Mouse (Mus musculus) liver, embryonic 13.5 days (tissue): Measurements from ENCODE around the gene Ubtd2. TPM values are rescaled to one million over a fixed set of nuclear protein-coding genes. Genes with fewer than 3 reads are reported as not detected.
A peak's percentile ranks its signal among the peaks of the same experiment; 100 is the strongest.

Source experiments
- ATAC-seq: fragments of 200-750 bp; cut with Nextera tagmentation; 2 replicates; pipeline ENCODE4 v1.8.0; 2017; ENCODE audit warnings: low read depth, mild to moderate bottlenecking, moderate number of reproducible peaks, moderate library complexity
- DNase-seq: peaks from one replicate; pipeline ENCODE4 v3.0.0; 2022
- H3K27ac ChIP-seq: fragments of 300-500 bp; sonication (generic); 2 replicates; pipeline ENCODE4 v1.5.1; 2015; ENCODE audit warnings: moderate library complexity, mild to moderate bottlenecking, inconsistent platforms
- H3K27me3 ChIP-seq: fragments of 300-500 bp; sonication (generic); 2 replicates; pipeline ENCODE4 v1.6.1; 2015; ENCODE audit warnings: mild to moderate bottlenecking, inconsistent platforms
- H3K36me3 ChIP-seq: fragments of 300-500 bp; sonication (generic); 2 replicates; pipeline ENCODE4 v1.6.1; 2015; ENCODE audit warnings: mild to moderate bottlenecking, inconsistent platforms
- H3K4me1 ChIP-seq: fragments of 300-500 bp; sonication (generic); replicated peaks from 2 replicates; pipeline ENCODE4 v1.6.1; 2015; ENCODE audit warnings: inconsistent platforms
- H3K4me2 ChIP-seq: fragments of 300-500 bp; sonication (generic); 2 replicates; pipeline ENCODE4 v1.6.1; 2015; ENCODE audit warnings: inconsistent platforms, mild to moderate bottlenecking, moderate library complexity
- H3K4me3 ChIP-seq: fragments of 300-500 bp; sonication (generic); replicated peaks from 2 replicates; pipeline ENCODE4 v1.5.1; 2015; ENCODE audit warnings: mild to moderate bottlenecking, inconsistent platforms
- H3K9ac ChIP-seq: fragments of 300-500 bp; sonication (generic); 2 replicates; pipeline ENCODE4 v1.6.1; 2015; ENCODE audit warnings: mild to moderate bottlenecking, inconsistent platforms
- H3K9me3 ChIP-seq: fragments of 300-500 bp; sonication (generic); replicated peaks from 2 replicates; pipeline ENCODE4 v1.6.1; 2016; ENCODE audit warnings: inconsistent platforms
- WGBS: fragments of 180-500 bp; shearing (Covaris S2); methylation state at CpG from one replicate; pipeline ENCODE4 v1.1.7; 2015; ENCODE audit not compliant: insufficient replicate concordance; 5-methylcytosine and 5-hydroxymethylcytosine counted together
- polyA plus RNA-seq: library from polyadenylated mRNA; unstranded; fragments of >200 nt; fragmentation: Nextera tagmentation; extraction: Ambion mirVana; gene quantifications from 2 replicates; pipeline ENCODE4 v1.2.1, GENCODE M21; 2015

The Ubtd2 gene
- polyA plus RNA-seq = 5.1 and 5.9 TPM in 2 replicates

- DNase-seq (peak; percentile 94), ATAC-seq (peak; percentile 96)
- peaks cover 27% of the 10 kb centered on the region for H3K4me1 ChIP-seq
- WGBS = under 1% methylated on average over 77 of the region's 86 CpGs
- H3K27me3 ChIP-seq = peaks cover 34% of the 10 kb centered on the region
- H3K27ac ChIP-seq = peak within 1 kb of the TSS; percentile 78
- no peaks in the 10 kb centered on the region for H3K9me3 ChIP-seq
- no peaks in the 10 kb centered on the region for H3K36me3 ChIP-seq
- peak within 1 kb of the TSS; percentile 82 for H3K4me3 ChIP-seq
- H3K4me2 ChIP-seq = peak within 1 kb of the TSS; percentile 99
- peak within 1 kb of the TSS; percentile 85 for H3K9ac ChIP-seq
These were observed at the start of gene Ubtd2 for GRCm38 (mm10) chr11:32454800-32455506. Ubtd2 (plus strand) TSS chr11:32455370.

- Histone ChIP-seq H3K4me3 (no peak overlapping the region), H3K9me3 (no peaks in the 10 kb centered on the region), H3K4me1 (no peaks in the 10 kb centered on the region), H3K27ac (no peak overlapping the region), H3K36me3 (no peaks in the 10 kb centered on the region), H3K27me3 (no peaks in the 10 kb centered on the region), H3K4me2 (no peak overlapping the region), H3K9ac (no peak overlapping the region)
- no peak for ATAC-seq
- 53% methylated on average over 3 of the region's 3 CpGs for WGBS
- no peak for DNase-seq
These were observed 47.3 kb upstream of the Ubtd2 start for GRCm38 (mm10) chr11:32407863-32408262.

GRCm38 (mm10) chr11:32409052-32409451, 46.1 kb upstream of the Ubtd2 start:
- Histone ChIP-seq H3K4me2 (no peak overlapping the region), H3K4me3 (no peak overlapping the region), H3K36me3 (no peaks in the 10 kb centered on the region), H3K27me3 (no peaks in the 10 kb centered on the region), H3K9ac (no peak overlapping the region), H3K4me1 (no peaks in the 10 kb centered on the region), H3K9me3 (no peaks in the 10 kb centered on the region), H3K27ac (no peak overlapping the region)
- DNase-seq = no peak
- ATAC-seq = no peak

DNA sequence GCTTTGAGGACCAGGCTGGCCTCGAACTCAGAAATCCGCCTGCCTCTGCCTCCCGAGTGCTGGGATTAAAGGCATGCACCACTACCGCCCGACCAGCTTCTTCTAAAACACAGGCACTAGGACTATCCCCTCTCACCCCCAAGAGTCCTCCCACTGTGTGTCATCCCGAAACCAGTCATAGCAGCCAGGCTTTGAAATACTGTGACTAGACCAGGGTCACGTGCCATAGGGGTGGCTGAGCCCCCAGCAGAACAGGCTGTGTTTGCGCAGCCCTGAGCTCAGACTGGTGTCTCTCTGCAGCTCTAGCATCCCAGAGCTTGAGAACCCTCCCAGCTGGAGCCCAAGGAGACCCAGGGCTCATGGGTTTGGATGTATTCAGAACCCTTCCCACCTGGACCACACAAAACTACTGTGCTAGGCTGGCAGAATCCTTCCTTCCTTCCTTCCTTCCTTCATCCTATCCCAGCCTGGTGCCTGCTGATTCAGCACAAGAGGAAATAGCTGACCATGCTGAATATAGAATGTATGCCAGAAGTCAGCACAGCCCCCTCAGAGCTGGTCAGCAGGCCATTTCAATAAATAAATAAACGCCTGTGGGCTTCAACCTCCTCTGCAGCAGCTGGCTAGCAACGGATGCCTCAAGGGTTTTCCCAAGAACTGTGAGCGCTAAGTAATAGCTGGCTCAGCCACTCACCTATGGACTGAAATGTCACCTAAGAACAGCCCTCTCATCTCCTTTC, 45.2 kb upstream of the Ubtd2 start:
- H3K27me3 ChIP-seq = no peaks in the 10 kb centered on the region
- no peak overlapping the region for H3K4me3 ChIP-seq
- WGBS = 67% methylated on average over 11 of the region's 11 CpGs
- no peak overlapping the region for H3K4me2 ChIP-seq
- H3K9me3 ChIP-seq = no peaks in the 10 kb centered on the region
- no peak overlapping the region for H3K27ac ChIP-seq
- H3K9ac ChIP-seq = no peak overlapping the region
- no peaks in the 10 kb centered on the region for H3K4me1 ChIP-seq
- ATAC-seq (no peak), DNase-seq (no peak)
- no peaks in the 10 kb centered on the region for H3K36me3 ChIP-seq

DNA sequence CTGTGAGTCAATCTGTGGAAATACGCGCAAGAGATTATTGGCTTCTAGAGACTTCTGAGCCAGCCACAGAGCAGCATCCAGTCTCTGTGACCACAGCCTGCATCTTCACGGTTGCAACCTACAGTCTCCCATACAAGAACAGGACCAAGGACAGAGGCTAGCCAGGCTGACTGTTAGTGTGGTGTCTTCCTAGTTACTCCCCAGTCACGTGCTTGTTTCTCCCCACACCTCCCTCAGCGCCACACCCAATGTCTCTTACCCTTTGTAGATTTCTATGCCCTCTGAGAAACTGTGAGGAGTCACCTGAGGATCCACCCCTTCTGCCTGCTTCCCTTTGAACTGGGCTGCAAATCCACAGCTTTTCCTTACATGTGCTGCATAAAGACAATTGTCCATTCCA, 35.2 kb upstream of the Ubtd2 start:
- no peaks in the 10 kb centered on the region for H3K9me3 ChIP-seq
- H3K4me1 ChIP-seq = no peaks in the 10 kb centered on the region
- no peak overlapping the region for H3K9ac ChIP-seq
- H3K27ac ChIP-seq = no peak overlapping the region
- H3K36me3 ChIP-seq = peaks cover 11% of the 10 kb centered on the region
- DNase-seq (no peak), ATAC-seq (no peak)
- H3K4me2 ChIP-seq = no peak overlapping the region
- WGBS = 58% methylated on average over 5 of the region's 5 CpGs
- no peaks in the 10 kb centered on the region for H3K27me3 ChIP-seq
- no peak overlapping the region for H3K4me3 ChIP-seq

DNA sequence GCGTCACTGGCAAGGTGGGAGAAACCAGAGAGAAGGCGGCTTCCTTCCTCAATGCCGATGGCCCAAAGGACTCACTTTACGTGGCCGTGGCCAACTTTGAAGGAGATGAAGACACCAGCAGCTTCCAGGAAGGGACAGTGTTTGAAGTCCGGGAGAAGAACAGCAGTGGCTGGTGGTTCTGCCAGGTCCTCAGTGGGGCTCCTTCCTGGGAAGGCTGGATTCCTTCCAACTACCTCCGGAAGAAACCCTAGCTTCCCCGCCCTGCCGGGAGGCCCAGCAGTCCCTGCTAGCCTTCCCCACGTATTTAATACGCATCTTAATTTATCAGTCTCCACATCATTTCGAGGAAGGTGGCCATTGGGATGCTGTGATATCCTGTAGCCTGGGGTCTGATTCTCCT, 31.9 kb upstream of the Ubtd2 start:
- no peaks in the 10 kb centered on the region for H3K27me3 ChIP-seq
- H3K4me3 ChIP-seq = no peak overlapping the region
- no peak overlapping the region for H3K9ac ChIP-seq
- H3K4me2 ChIP-seq = no peak overlapping the region
- H3K4me1 ChIP-seq = no peaks in the 10 kb centered on the region
- H3K36me3 ChIP-seq = peaks cover 11% of the 10 kb centered on the region
- H3K9me3 ChIP-seq = no peaks in the 10 kb centered on the region
- ATAC-seq = no peak
- WGBS = 77% methylated on average over 12 of the region's 12 CpGs
- no peak overlapping the region for H3K27ac ChIP-seq
- DNase-seq = no peak

- Histone ChIP-seq H3K9ac (no peak overlapping the region), H3K4me3 (no peak overlapping the region), H3K27me3 (no peaks in the 10 kb centered on the region), H3K4me1 (no peaks in the 10 kb centered on the region), H3K4me2 (no peak overlapping the region), H3K9me3 (no peaks in the 10 kb centered on the region), H3K27ac (no peak overlapping the region), H3K36me3 (peaks cover 11% of the 10 kb centered on the region)
- ATAC-seq (no peak), DNase-seq (no peak)
- 57% methylated on average over 4 of the region's 4 CpGs for WGBS
These were observed 30.6 kb upstream of the Ubtd2 start for GRCm38 (mm10) chr11:32424600-32424999.

- WGBS = 62% methylated on average over 10 of the region's 10 CpGs
- no peak for ATAC-seq
These were observed 30.0 kb upstream of the Ubtd2 start for GRCm38 (mm10) chr11:32425043-32425658.

DNA sequence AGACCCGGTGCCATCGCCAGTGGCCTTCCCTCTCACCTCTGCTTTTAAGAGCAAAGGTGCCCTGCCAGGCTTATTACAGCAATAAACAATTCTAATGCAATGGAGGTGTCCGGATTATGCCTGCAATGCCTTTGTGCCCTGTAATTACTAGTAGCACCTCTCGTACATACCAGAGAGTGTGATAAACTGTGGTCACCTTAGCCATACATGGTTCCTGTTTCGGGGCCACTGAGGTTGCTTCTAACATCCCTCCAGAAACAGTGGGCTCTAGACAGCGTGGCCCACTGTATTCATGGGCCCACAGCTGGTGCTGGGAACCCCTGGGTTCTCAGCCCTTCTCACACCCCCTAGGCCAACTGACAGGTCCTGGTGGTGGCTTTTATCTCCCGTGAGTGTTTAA, 27.6 kb upstream of the Ubtd2 start:
- Histone ChIP-seq H3K36me3 (peaks cover 3% of the 10 kb centered on the region; the same call in 1 of the 2 replicates), H3K4me1 (no peaks in the 10 kb centered on the region), H3K27me3 (no peaks in the 10 kb centered on the region), H3K4me3 (no peak overlapping the region), H3K4me2 (no peak overlapping the region), H3K9me3 (no peaks in the 10 kb centered on the region), H3K9ac (no peak overlapping the region), H3K27ac (no peak overlapping the region)
- WGBS = 48% methylated on average over 7 of the region's 7 CpGs
- no peak for DNase-seq
- ATAC-seq = no peak

More at GRCm38 (mm10) chr11:32425043-32425658, 30.0 kb upstream of the Ubtd2 start:
- no peaks in the 10 kb centered on the region for H3K27me3 ChIP-seq
- no peak for DNase-seq
- H3K4me1 ChIP-seq = no peaks in the 10 kb centered on the region
- no peak overlapping the region for H3K4me2 ChIP-seq
- H3K4me3 ChIP-seq = no peak overlapping the region
- no peaks in the 10 kb centered on the region for H3K9me3 ChIP-seq
- no peak overlapping the region for H3K27ac ChIP-seq
- peaks cover 11% of the 10 kb centered on the region for H3K36me3 ChIP-seq
- no peak overlapping the region for H3K9ac ChIP-seq

DNA sequence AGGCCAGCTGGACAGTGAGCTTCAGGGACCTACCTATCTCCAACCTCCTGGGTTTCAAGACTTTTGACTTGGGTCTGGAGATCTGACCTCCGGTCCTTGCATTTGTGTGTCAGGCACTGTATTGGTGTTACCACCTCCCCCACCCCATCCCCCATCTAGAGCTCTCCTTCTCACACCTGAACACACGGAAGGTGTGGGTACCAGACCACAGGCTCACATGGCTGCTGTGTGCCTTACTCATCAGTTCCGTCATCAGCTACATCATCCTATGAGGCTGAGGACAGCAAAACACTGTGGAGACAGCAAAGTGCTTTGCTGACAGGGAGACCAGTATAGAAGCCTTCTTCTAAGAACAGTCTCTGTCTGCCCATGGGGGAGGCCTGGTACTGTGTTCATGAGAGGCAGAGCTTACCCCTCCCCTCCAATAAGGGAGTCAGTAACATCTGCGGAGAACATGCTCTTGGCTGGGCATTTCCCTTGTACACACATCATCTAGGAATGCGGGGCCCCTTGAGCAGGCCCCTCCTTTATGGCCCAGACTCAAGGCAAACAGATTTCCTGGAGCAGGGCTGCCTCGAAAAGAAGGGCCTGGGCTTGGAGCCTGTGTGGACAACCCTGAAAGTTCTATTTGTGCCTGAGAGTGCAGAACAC, 19.6 kb upstream of the Ubtd2 start:
- Histone ChIP-seq H3K4me2 (no peak overlapping the region), H3K4me1 (no peaks in the 10 kb centered on the region), H3K4me3 (no peak overlapping the region), H3K36me3 (no peaks in the 10 kb centered on the region), H3K27ac (no peak overlapping the region), H3K9me3 (no peaks in the 10 kb centered on the region), H3K9ac (no peak overlapping the region), H3K27me3 (no peaks in the 10 kb centered on the region)
- DNase-seq (no peak), ATAC-seq (no peak)
- WGBS = 54% methylated on average over 6 of the region's 6 CpGs

- Histone ChIP-seq H3K4me1 (no peaks in the 10 kb centered on the region; the same call in 1 of the 2 replicates), H3K4me3 (no peak overlapping the region), H3K9ac (no peak overlapping the region), H3K27me3 (no peaks in the 10 kb centered on the region), H3K36me3 (no peaks in the 10 kb centered on the region), H3K4me2 (no peak overlapping the region), H3K9me3 (no peaks in the 10 kb centered on the region), H3K27ac (no peak overlapping the region)
- 62% methylated on average over 3 of the region's 3 CpGs for WGBS
- ATAC-seq = no peak
- DNase-seq = no peak
These were observed 12.6 kb upstream of the Ubtd2 start for GRCm38 (mm10) chr11:32442576-32442975.
